Mouse (Mus musculus) ES-E14 (cell line): ENCODE data around the gene Psmd8. TPM values are rescaled to one million over a fixed set of nuclear protein-coding genes. Genes with fewer than 3 reads are reported as not detected.

Experiments used
- DNase-seq: peaks from one replicate; pipeline ENCODE4 v3.0.0-alpha.2; 2013; ENCODE audit warnings: low read depth, low spot score
- H3K27ac ChIP-seq: 2 replicates; pipeline ENCODE4 v1.5.1; 2012; ENCODE audit warnings: low read depth, mild to moderate bottlenecking, low read length, moderate library complexity, mixed read lengths; ENCODE audit not compliant: poor library complexity, insufficient read depth, severe bottlenecking
- H3K36me3 ChIP-seq: 2 replicates; pipeline ENCODE4 v1.6.1; 2012; ENCODE audit warnings: mild to moderate bottlenecking, low read length, moderate library complexity, mixed read lengths; ENCODE audit not compliant: control insufficient read depth, poor library complexity, insufficient read depth, severe bottlenecking
- H3K4me1 ChIP-seq, 2 experiments: fragments of 150-350 bp in 1 of 2; sonication (generic) in 1 of 2; 2 replicates each; pipeline ENCODE4 v1.6.1; 2012; ENCODE audit warnings: low read length in 2 of 2, mild to moderate bottlenecking in 1 of 2, mixed read lengths in 1 of 2; ENCODE audit not compliant: control insufficient read depth in 2 of 2, insufficient read depth in 2 of 2, poor library complexity in 1 of 2
- H3K4me3 ChIP-seq, 2 experiments: fragments of 150-350 bp in 1 of 2; sonication (generic) in 1 of 2; 2 replicates each; pipeline ENCODE4 v1.5.1; 2012; ENCODE audit warnings: low read length in 2 of 2, low read depth in 1 of 2, mild to moderate bottlenecking in 1 of 2, mixed read lengths in 1 of 2; ENCODE audit not compliant: insufficient read depth in 1 of 2, poor library complexity in 1 of 2, severe bottlenecking in 1 of 2
- H3K9ac ChIP-seq: 2 replicates; pipeline ENCODE4 v1.6.1; 2012; ENCODE audit warnings: low read depth, mild to moderate bottlenecking, low read length, mixed read lengths; ENCODE audit not compliant: poor library complexity, insufficient read depth, severe bottlenecking
- H3K9me3 ChIP-seq: fragments of 150-350 bp; sonication (generic); 2 replicates; pipeline ENCODE4 v1.6.1; 2012; ENCODE audit warnings: low read depth, mild to moderate bottlenecking, low read length; ENCODE audit not compliant: control insufficient read depth, insufficient read depth
- CHD2 ChIP-seq: IDR thresholded peaks from 2 replicates; pipeline ENCODE4 v1.6.1; 2014; ENCODE audit warnings: mild to moderate bottlenecking, low read depth, low read length, inconsistent platforms
- HCFC1 ChIP-seq: IDR thresholded peaks from 2 replicates; pipeline ENCODE4 v1.6.1; 2012; ENCODE audit warnings: low read length, inconsistent platforms, borderline replicate concordance; ENCODE audit not compliant: insufficient read depth
- MAFK ChIP-seq: IDR thresholded peaks from 2 replicates; pipeline ENCODE4 v1.6.1; 2014; ENCODE audit warnings: mild to moderate bottlenecking, low read depth, low read length, inconsistent platforms; ENCODE audit not compliant: insufficient read depth
- ZC3H11A ChIP-seq: IDR thresholded peaks from 2 replicates; pipeline ENCODE4 v1.6.1; 2012; ENCODE audit warnings: low read depth, mild to moderate bottlenecking, inconsistent platforms, low read length, borderline replicate concordance
- ZNF384 ChIP-seq: IDR thresholded peaks from 2 replicates; pipeline ENCODE4 v1.6.1; 2012; ENCODE audit warnings: low read depth, low read length, inconsistent platforms
- in situ Hi-C, 2 experiments: fragments of 600-800 bp; cut with MboI; formaldehyde crosslinking; loops; one replicate each; pipeline ENCODE4 v1.15.1; 2025; ENCODE audit warnings: low sequenced_read_pairs in 2 of 2, inconsistent platforms in 1 of 2; ENCODE audit not compliant: unreplicated experiment in 2 of 2
- total RNA-seq: library from RNA; depleted of rRNA; stranded (reverse); fragments of 300-350 nt; gene quantifications from 2 replicates; pipeline ENCODE4 v1.2.3, GENCODE M21; 2012

Psmd8 gene
- total RNA-seq, 1 experiment: 211 TPM

- TF ChIP-seq CHD2 (peak; percentile 92), MAFK (no peak), ZC3H11A (no peak)
- Histone ChIP-seq H3K4me1 (peaks cover 5 to 23% of the 10 kb centered on the region in 2 experiments), H3K9ac (peak overlapping the region; percentile 53; the same call in 1 of the 2 replicates), H3K9me3 (no peaks in the 10 kb centered on the region), H3K27ac (no peak overlapping the region), H3K4me3 (peak overlapping the region; percentile 44 to 67), H3K36me3 (no peaks in the 10 kb centered on the region)
- DNase-seq: peak; percentile 89
- in situ Hi-C loops: no loop called here
Measured at GRCm38 (mm10) chr7:29158264-29158663, 22.2 kb downstream of the Psmd8 start.

GRCm38 (mm10) chr7:29155838-29156782 is 24.4 kb downstream of the Psmd8 start, which contains the start of gene Fam98c:
Gene Fam98c, minus strand, starts transcription at chr7:29156234.
- Histone ChIP-seq H3K27ac (peak within 1 kb of the TSS; percentile 15; the same call in 1 of the 2 replicates), H3K4me1 (peaks cover 3 to 12% of the 10 kb centered on the region in 2 experiments; a peak in 2 of 4 replicates), H3K9ac (peak within 1 kb of the TSS; percentile 79), H3K9me3 (no peaks in the 10 kb centered on the region), H3K4me3 (peak within 1 kb of the TSS; percentile 83 to 89), H3K36me3 (no peaks in the 10 kb centered on the region)
- in situ Hi-C loops: no loop called here
- DNase-seq: no peak
- TF ChIP-seq HCFC1 (0 out of 2 replicates have a peak, but pooled peaks have one; percentile 39), ZC3H11A (no peak), ZNF384 (0 out of 2 replicates have a peak, but pooled peaks have one; percentile 32)

- no peaks in the 10 kb centered on the region for H3K9me3 ChIP-seq
- H3K36me3 ChIP-seq: no peaks in the 10 kb centered on the region
- H3K4me1 ChIP-seq: peaks cover 3 to 12% of the 10 kb centered on the region in 2 experiments; a peak in 2 of 4 replicates
- no peak for TF ChIP-seq MAFK
- peak overlapping the region; percentile 79 for H3K9ac ChIP-seq
- H3K4me3 ChIP-seq: peak overlapping the region; percentile 83 to 89
- in situ Hi-C loops: no loop called here
- DNase-seq: no peak
- peak overlapping the region; percentile 15; the same call in 1 of the 2 replicates for H3K27ac ChIP-seq
Measured at GRCm38 (mm10) chr7:29155196-29155837, 25.2 kb downstream of the Psmd8 start.

GRCm38 (mm10) chr7:29154018-29154720 is 26.3 kb downstream of the Psmd8 start:
- no peaks in the 10 kb centered on the region for H3K36me3 ChIP-seq
- no peaks in the 10 kb centered on the region for H3K9me3 ChIP-seq
- no peak overlapping the region for H3K27ac ChIP-seq
- no peak overlapping the region for H3K4me3 ChIP-seq
- in situ Hi-C loops: no loop called here
- peaks cover 3 to 11% of the 10 kb centered on the region in 2 experiments; a peak in 2 of 4 replicates for H3K4me1 ChIP-seq
- H3K9ac ChIP-seq: no peak overlapping the region
- TF ChIP-seq ZNF384 (no peak), CHD2 (no peak), MAFK (no peak), ZC3H11A (0 out of 2 replicates have a peak, but pooled peaks have one; percentile 2), HCFC1 (no peak)
- no peak for DNase-seq
